Mouse (Mus musculus) lung, postnatal 14 days (tissue): ENCODE measurements at regions not wholly inside any gene's neighbourhood (a gene's known extent, or its start where the extent isn't known, plus 50 kb on each side); places are given as distances from the start of the nearest gene placed in this dataset.

Source experiments
- DNase-seq: peaks from one replicate; pipeline ENCODE4 v3.0.0; 2021

- peak; percentile 50 for DNase-seq
Measured at GRCm38 (mm10) chr1:76019071-76019470, 473.0 kb downstream of the Slc4a3 start.

DNA sequence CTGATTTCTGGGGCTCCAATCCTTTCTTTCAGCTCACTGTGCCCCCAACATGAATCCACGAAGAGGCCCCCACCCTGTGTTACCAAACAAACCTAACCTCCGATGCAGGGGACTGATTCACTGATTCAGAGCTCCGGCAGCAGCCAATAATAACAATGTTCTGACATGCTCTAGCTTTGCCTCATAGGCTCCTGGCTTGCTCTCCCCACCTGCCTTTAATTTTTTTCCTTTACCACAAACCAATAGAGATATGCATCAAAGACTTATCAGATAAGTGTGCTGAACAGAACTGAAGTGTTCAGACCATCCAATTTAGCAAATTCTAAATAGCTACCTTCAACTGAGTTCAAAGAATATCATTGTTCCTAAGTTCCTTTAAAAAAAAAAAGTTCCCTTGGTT, 478.6 kb downstream of the Slc4a3 start:
- DNase-seq = no peak

DNA sequence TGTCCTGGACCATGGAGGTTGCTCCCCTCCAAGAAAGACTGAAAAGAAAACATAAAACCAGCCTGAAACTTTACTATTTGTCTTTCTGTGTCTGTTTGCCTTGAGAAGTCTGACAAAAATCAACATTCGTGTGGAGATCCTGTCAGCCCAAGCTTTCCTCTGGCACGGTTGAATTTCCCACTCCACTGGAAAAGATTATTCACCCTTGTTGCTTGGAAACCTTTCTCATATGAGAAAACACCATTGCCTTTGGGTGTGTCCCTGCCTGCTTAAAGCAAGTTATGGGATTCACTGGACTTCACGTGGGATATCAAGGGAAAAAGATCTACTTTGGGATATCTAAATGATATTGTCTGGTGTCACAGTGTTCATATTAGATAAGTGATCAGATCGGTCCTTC, 479.3 kb downstream of the Slc4a3 start:
- no peak for DNase-seq

GRCm38 (mm10) chr1:76029059-76029458, 483.0 kb downstream of the Slc4a3 start:
- no peak for DNase-seq

- no peak for DNase-seq
Measured at GRCm38 (mm10) chr1:76031171-76031922, 485.3 kb downstream of the Slc4a3 start.

GRCm38 (mm10) chr1:76031923-76032285, 485.8 kb downstream of the Slc4a3 start:
- DNase-seq = no peak

DNA sequence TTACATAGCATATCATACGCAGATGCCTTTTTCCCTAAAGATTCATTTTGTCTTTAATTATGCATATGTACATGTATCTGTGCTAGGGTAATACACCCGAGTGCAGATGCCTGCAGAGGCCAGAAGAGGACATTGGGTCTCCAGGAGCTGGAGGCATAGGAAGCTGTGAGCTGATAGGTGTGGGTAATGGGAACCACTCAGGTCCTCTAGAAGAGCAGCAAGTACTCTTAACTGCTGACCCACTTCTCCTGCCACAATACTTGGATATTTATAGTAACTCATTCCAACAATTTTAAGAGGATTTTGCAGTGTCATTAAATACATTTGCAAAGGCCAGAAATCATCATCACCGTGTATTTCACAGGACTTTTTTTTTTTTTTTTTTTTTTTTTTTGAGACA, 486.6 kb downstream of the Slc4a3 start:
- DNase-seq = no peak

- no peak for DNase-seq
Measured at GRCm38 (mm10) chr1:76036316-76036715, 490.2 kb downstream of the Slc4a3 start.

- DNase-seq = peak; percentile 72
Measured at GRCm38 (mm10) chr1:76039029-76039655, 493.1 kb downstream of the Slc4a3 start.

GRCm38 (mm10) chr1:76039661-76040060, 493.6 kb downstream of the Slc4a3 start:
- DNase-seq = no peak

- DNase-seq = no peak
Measured at GRCm38 (mm10) chr1:76050264-76050663, 504.2 kb downstream of the Slc4a3 start.

DNA sequence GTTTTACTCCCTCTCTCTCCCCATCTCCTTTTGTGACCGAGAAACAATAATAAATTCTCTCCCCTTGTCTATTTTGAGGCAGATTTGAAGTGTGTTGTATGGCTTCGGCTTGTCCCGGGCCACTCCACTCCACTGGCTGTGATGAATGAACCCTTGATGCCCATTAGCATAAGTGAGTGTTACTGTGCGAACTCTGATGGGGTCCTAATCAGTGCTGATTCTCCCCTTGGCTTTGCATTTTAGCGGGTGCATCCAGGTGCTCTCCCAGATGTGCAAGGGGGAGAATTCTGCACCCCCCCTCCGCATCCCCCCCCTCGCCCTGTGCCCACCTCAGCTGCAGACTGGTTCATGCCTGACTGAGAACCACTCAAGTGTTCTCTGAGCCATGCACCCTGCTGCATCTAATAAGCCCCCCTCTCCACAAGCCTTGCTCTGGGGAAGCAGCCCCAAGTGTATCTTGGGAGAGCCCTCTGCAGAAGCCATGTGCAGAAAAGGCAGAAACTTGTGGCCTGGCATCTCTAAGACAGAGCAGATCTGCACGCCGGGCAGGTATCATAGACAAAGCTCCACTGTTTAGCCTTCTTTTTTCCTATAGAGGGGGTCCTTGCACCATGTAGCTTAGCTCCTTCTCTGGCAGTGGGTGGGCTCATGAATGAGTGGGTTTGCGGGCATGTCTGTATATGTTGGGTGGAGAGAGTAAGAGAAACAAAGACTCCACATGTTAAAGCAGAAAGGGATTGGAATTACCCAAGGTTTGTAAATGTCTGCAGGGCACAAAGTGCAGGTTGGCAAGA, 507.5 kb downstream of the Slc4a3 start:
- DNase-seq = no peak

- no peak for DNase-seq
Measured at GRCm38 (mm10) chr1:76065783-76066182, 519.7 kb downstream of the Slc4a3 start.

DNA sequence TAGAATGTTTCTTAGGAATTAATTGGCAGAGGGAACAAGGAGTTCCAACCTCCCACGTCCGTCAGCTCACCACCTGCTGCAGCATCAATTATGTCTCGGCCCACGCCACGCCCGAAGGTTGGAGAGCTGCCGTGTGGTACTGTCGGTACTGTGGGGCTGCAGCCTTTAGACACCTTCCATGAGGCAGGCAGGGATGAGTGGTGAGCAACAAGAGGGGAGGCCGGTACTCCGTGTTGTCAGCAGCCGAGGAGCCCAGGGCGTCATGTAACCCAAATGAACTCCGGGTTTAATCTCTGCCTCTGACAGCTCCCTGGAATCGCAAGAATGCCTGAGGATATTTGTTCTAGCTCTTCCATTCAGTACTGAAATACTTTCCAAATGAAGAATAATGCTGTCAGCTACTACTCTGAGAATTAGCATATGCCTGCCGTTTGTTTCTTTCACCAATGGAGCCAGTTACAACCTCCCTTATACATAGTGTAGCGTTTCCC, 524.8 kb downstream of the Slc4a3 start:
- DNase-seq = no peak

DNA sequence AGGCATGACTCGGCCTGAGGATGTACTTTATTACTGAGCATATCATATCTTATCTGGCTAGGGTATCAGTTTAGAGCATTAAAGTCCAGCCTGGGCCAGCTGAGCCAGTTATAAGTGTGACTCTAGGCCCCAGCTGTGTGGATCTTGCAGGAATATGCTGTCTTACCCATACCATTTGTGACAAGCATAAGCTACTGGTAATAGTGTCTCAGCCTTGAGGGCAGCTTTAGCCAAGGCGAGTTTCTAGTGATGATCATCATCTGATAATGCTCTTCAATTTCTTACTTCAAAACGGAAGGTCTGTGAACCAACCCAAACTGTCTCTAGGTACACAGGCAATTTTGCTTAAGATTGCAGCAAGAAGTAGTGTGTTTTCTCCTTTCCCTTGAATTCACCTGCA, 529.1 kb downstream of the Slc4a3 start:
- DNase-seq = no peak

DNA sequence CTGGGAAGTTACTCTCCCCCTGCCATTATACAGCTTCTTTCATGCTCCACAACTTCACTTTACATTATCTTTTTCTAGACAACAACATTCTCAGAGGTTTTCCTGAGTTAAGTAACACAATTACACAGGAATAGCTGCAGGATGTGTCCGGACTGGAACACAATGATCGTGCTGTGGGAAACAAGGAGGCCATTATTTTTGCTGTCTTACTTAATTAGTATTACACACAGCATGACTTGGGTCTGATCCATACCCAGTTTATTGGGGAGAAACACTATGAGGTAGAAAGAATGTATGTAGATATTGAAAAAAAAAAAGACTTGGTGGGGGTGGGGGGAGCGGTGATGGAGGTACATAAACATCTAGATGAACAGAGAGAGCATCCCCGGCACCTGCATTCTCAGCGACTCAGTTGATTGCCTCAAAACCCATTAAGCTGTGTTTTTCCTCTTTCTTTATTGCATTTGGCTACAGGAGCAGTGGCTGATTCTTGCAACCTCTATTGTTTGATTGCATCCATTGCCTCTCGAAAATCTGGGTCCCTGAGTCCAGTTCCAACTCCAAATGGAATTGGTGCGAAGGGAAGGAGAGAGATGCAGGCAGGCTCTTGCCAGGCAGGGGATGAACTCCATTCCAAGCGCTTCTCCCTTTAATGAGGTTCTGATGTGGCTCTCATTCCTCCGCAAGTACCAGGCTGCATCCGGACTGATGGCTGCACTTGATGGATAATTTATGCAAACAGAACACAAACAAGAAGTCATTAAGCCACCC, 529.8 kb downstream of the Slc4a3 start:
- DNase-seq = no peak

DNA sequence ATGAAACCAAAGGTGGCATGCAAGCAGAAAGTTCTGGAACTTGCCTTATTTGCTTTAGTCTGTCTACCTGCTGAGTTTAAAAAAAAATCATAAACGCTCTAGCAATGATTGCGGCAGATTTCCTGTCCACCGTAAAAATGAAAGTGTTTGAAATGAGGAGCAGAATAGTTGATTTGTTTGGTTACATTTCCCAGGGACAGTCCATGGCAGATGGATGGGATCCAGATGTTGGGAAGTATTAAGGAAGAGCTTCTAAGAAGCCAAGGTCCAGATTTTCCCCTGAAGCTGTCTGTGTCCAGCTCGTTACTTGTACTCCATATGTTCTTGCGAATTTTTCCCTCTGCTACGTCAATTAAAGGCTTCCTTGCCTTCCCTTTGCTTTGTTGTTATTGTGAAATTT, 534.2 kb downstream of the Slc4a3 start:
- DNase-seq = no peak

DNA sequence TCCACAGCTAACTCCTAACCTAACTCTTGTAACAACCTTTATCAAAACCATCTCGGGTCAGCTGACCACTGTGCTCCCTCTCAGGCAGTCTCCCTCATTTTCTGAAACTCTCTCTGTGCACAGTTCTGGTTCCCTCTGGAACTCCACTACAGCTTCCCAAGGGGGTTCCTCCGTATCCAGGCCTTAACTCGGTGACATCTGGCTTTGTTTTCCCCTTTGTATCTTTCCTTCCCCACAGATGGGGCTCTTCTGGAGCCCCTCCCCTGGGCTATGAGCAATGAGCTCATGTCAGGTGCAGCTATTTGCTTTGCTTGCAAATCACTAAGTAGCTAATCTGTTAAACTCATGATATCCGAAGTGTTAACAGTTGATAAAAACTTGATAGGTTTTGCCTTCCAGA, 535.6 kb downstream of the Slc4a3 start:
- DNase-seq = no peak

- DNase-seq = no peak
Measured at GRCm38 (mm10) chr1:76083273-76084036, 537.4 kb downstream of the Slc4a3 start.

DNA sequence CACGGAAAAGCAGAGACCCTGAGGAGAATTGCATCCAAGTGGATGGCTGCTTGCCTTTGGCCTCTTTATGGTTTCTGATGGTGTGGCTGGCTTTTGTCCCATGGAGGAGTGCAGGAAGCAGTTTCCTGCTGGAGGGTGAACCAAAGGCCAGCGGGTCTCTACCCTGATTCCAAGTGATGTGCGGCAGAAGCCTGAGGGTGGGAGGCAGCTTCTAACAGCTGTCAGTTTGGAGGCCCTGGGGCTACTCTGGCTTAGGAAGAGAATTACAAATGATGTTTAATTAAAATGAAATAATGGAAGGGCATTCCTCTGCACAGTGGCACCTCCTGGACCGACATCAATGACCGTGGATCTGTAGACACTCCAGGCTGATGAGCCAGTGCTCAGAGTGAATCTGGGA, 545.0 kb downstream of the Slc4a3 start:
- DNase-seq = no peak

DNA sequence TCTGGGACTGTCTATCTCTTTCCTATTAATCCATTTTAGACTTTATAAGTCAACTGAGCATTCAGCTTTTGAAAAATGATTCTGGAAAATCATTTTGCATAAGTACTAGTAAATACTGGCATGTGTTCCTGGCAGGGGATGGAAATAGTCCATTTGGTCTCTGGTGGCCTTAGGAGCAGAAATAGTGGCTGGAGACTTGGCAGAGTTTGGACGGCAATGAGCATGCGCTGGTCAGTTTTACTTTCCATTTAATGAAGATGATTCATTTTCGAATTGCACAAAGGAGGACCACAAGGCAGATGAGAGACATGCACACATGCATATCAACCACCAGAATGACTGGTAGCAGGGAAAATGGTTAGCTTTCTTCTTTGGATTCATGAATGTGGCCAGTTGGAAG, 567.2 kb downstream of the Slc4a3 start:
- DNase-seq = peak; percentile 15

GRCm38 (mm10) chr1:76120840-76121239, 574.8 kb downstream of the Slc4a3 start:
- DNase-seq = no peak
